Mouse (Mus musculus): ENCODE results near the gene Nfib. TPM values are rescaled to one million over a fixed set of nuclear protein-coding genes. Genes with fewer than 3 reads are reported as not detected.
A peak's percentile ranks its signal among the peaks of the same experiment; 100 is the strongest.

Nfib gene
- polyA plus RNA-seq, 1 experiment from 2014 or later: 204 TPM

DNA sequence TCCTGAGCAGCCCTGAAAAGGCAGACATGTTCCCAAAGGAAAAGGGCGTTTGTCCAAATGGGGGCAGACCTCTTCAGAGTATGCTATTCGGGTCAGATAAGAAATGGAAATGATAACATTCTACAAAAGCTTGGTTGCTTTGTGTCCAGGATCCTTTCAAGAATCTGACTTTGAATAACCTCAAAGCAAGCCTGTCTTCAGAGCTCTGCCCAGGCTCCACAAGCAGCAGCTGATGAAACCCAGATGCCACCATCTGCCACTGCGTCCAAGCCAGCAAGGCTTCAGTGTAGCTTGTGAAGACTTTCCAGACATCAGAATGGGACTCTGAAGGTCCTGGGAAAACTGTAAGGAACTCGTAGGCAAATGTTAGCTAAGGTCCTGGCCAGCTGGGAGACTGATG is 289.7 kb downstream of the Nfib start:
- no peaks in the 10 kb centered on the region for H3K27me3 ChIP-seq
- no peaks in the 10 kb centered on the region for H3K9me3 ChIP-seq (replicated peaks)
- no peaks in the 10 kb centered on the region for H3K36me3 ChIP-seq (ENCODE audit: poor library complexity, severe bottlenecking)
- peaks cover 49% of the 10 kb centered on the region for H3K4me1 ChIP-seq
- no peak overlapping the region for H3K4me2 ChIP-seq
- H3K9ac ChIP-seq: no peak overlapping the region
- ATAC-seq: no peak
- H3K4me3 ChIP-seq: no peak overlapping the region
- 68% methylated on average over 4 of the region's 4 CpGs for WGBS
- no peak overlapping the region for H3K27ac ChIP-seq

DNA sequence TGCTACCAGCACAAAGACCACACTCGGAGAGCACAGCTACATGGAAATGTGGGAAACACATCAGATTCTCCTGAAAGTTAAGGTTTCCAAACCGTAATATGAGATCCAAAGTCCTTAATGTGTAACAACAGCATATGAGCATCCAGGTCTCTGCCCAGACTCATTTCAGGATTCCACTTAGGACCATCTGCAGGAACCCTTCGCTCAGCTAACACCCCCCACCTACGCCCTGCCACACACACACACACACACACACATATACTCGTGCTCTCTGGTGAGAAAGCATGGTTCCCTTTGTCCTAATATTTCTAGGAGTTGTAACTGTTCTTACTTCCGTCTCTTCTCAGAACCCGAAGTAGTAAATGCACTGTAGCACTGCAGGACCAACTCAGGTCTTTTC is 292.9 kb downstream of the Nfib start:
- Histone ChIP-seq H3K4me1 (peaks cover 72% of the 10 kb centered on the region), H3K36me3 (ENCODE audit: poor library complexity, severe bottlenecking) (no peaks in the 10 kb centered on the region), H3K9me3 (replicated peaks) (no peaks in the 10 kb centered on the region), H3K9ac (no peak overlapping the region), H3K27ac (no peak overlapping the region), H3K4me2 (no peak overlapping the region), H3K27me3 (no peaks in the 10 kb centered on the region), H3K4me3 (no peak overlapping the region)
- ATAC-seq: no peak
- WGBS: 75% methylated on average over 7 of the region's 7 CpGs

DNA sequence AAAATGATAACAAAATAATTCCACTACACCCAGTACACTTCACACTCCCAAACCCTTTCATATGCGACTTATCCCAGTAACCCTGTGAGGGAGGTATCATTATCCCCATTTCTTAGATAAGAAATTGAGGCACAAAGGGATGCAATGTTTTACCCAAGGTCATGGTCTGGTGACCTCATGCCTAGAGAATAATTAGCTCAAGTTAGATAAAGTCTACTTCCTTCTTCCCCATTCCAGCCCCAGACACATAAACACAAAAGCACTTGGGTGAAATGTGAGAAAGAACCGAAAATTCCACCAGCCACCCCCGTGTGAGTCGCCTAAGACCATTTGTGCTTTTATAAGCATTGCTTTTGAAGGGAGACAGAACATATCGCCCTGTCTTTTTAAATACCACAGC is 293.6 kb downstream of the Nfib start:
- Histone ChIP-seq H3K36me3 (ENCODE audit: poor library complexity, severe bottlenecking) (no peaks in the 10 kb centered on the region), H3K4me3 (no peak overlapping the region), H3K9me3 (replicated peaks) (no peaks in the 10 kb centered on the region), H3K4me1 (peaks cover 78% of the 10 kb centered on the region), H3K9ac (no peak overlapping the region), H3K27ac (no peak overlapping the region), H3K4me2 (no peak overlapping the region), H3K27me3 (no peaks in the 10 kb centered on the region)
- WGBS: 65% methylated on average over 5 of the region's 5 CpGs
- no peak for ATAC-seq

DNA sequence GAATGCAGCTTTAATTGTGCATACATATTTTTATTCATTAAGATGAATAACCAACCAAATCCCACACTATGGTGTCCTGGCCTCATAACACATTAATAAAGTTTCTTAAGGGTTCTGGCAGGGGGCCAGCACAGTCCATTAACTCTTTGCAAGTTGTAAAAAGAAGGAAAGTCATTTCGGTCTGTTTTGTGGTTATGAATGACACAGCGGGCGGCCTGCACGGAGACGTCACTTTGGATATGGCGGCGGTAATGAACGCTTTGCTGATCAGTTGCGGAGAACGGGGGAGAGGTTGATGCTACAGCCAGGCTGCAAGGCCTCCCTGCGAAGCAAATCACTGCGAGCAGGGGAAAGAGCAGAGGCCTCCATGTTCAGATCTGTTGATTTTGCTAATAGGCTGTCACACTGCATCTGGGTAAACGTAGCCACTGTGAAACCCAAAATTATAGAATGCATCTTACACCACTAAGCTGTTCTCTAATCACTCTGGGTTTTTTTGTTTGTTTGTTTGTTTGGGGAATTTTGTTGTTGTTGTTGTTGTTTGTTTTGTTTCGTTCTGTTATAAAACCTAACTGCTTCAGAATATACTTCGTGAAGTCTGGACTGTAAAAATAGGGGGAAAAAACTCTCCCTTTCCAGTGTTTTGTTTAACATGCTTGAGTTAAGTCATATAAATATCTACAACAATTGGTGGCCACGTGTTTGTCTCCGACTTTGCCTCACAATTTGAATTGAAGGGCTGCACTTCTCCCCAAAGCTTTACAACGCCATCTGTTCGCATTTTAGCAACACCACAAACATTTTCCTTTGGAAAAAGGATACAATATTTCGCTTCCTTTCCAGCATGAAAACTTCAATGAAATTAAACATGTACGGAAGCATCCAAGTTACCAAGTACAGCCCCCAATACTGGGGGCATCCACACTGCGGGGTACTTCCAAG is 296.8 kb downstream of the Nfib start:
- peak overlapping the region; percentile 9; the same call in 1 of the 2 replicates for H3K9ac ChIP-seq
- H3K36me3 ChIP-seq (ENCODE audit: poor library complexity, severe bottlenecking): no peaks in the 10 kb centered on the region
- no peak overlapping the region for H3K4me3 ChIP-seq
- ATAC-seq: peak; percentile 14; the same call in 1 of the 2 replicates
- peak overlapping the region; percentile 10; the same call in 1 of the 2 replicates for H3K27ac ChIP-seq
- H3K27me3 ChIP-seq: no peaks in the 10 kb centered on the region
- H3K4me1 ChIP-seq: peaks cover 87% of the 10 kb centered on the region
- H3K9me3 ChIP-seq (replicated peaks): no peaks in the 10 kb centered on the region
- 26% methylated on average over 22 of the region's 22 CpGs for WGBS
- H3K4me2 ChIP-seq: peak overlapping the region; percentile 45

DNA sequence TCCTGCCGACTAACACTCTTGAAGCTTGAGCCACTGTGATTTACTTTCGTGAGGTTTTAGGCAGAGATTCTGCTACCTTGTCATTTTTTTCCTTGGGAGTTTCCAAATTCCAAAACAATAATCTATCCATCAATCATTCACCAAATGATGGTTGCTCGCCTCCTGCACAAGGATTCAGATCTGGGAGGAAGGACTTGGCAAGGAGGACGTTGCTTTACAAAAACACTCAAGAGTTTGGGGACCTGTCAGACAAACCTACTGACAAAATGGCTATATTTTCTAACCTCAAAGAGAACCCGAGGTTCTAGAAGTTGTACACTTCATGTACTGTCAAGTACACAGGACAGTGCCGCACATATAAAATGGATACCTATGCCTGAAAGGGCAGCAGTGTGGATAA is 299.0 kb downstream of the Nfib start:
- no peak for ATAC-seq
- H3K9me3 ChIP-seq (replicated peaks): no peaks in the 10 kb centered on the region
- H3K36me3 ChIP-seq (ENCODE audit: poor library complexity, severe bottlenecking): no peaks in the 10 kb centered on the region
- no peak overlapping the region for H3K4me3 ChIP-seq
- no peak overlapping the region for H3K9ac ChIP-seq
- WGBS: 90% methylated on average over 6 of the region's 6 CpGs
- no peak overlapping the region for H3K4me2 ChIP-seq
- peaks cover 92% of the 10 kb centered on the region for H3K4me1 ChIP-seq
- H3K27ac ChIP-seq: no peak overlapping the region
- H3K27me3 ChIP-seq: no peaks in the 10 kb centered on the region

DNA sequence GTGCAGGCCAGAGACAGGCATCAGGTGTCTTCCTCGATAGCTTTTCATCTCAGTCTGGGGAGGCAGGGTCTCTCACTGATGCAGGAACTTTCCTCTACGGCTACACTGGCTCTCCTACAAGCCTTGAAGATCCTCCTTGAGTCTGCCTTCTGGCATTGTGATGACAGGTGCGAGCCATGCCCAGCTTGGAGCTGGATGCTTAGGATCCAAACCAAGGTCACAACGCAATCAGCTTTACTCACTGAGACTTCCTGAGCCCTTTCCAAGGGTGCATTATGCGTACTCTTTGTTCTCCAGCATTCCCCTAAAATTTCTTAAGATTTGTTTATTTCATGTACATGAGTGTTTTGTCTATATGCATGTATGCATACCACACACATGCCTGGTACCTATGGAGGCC is 299.8 kb downstream of the Nfib start:
- 81% methylated on average over 5 of the region's 5 CpGs for WGBS
- Histone ChIP-seq H3K4me3 (no peak overlapping the region), H3K9ac (no peak overlapping the region), H3K27me3 (no peaks in the 10 kb centered on the region), H3K36me3 (ENCODE audit: poor library complexity, severe bottlenecking) (no peaks in the 10 kb centered on the region), H3K4me1 (peaks cover 93% of the 10 kb centered on the region), H3K27ac (no peak overlapping the region), H3K4me2 (no peak overlapping the region; the same call in 1 of the 2 replicates), H3K9me3 (replicated peaks) (no peaks in the 10 kb centered on the region)
- ATAC-seq: no peak

DNA sequence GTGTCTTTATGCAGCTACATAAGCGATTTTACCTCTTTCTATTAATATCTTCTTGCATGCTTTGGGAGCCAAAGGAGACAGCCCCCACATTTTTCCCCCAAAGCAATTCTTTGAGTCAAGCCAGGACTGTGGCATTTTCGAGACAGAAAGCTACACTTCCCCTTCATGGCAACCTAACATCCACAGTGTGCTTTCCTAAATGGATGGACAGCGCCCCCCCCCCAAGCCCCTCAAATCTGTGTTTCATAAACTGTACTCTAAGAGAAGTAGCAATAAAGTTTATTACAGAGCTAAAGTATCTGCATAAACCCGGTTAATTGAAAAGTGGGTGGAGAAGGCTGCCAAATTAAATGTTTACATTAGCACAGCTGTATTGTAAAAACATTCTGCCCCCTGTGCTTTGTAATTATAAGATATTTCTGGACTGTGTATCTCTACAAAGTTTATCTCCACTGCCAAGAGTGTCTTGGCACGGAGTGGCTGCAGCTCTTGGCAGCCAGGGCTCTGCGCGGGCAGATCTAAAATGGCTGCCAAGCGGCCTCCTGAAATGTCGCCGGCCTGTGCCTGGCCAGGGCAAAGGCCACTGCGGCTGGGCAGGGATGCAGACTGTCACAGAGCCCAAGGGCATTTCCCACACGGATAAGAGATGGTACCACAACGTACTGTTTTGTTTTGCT is 301.4 kb downstream of the Nfib start:
- Histone ChIP-seq H3K4me3 (no peak overlapping the region), H3K4me1 (peaks cover 96% of the 10 kb centered on the region), H3K36me3 (ENCODE audit: poor library complexity, severe bottlenecking) (no peaks in the 10 kb centered on the region), H3K27me3 (no peaks in the 10 kb centered on the region), H3K27ac (peak overlapping the region; percentile 54), H3K9ac (no peak overlapping the region), H3K9me3 (replicated peaks) (no peaks in the 10 kb centered on the region), H3K4me2 (peak overlapping the region; percentile 35)
- 64% methylated on average over 13 of the region's 13 CpGs for WGBS
- ATAC-seq: peak; percentile 46

DNA sequence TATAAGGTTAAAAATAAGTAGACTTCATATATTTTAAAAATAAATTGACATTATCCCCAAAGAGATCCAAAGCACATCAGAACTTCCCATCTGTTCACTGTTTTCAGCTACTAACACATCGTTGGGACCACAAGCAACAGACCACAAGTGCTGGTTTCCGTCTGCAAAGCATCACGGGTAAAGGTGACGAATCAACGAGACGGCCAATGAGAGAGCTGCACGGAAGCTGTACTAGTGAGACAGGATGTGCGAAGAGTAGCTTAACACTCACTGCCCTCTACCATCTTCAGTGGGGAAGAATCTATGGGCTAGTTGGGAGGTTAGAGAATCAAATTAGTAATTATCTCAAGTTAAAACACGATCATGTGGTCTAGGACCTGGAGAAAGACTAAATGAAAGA is 302.9 kb downstream of the Nfib start:
- 89% methylated on average over 9 of the region's 9 CpGs for WGBS
- no peak for ATAC-seq
- Histone ChIP-seq H3K9ac (no peak overlapping the region), H3K9me3 (replicated peaks) (no peaks in the 10 kb centered on the region), H3K36me3 (ENCODE audit: poor library complexity, severe bottlenecking) (no peaks in the 10 kb centered on the region), H3K27ac (no peak overlapping the region), H3K4me1 (peaks cover 91% of the 10 kb centered on the region), H3K4me3 (no peak overlapping the region), H3K4me2 (no peak overlapping the region), H3K27me3 (no peaks in the 10 kb centered on the region)

DNA sequence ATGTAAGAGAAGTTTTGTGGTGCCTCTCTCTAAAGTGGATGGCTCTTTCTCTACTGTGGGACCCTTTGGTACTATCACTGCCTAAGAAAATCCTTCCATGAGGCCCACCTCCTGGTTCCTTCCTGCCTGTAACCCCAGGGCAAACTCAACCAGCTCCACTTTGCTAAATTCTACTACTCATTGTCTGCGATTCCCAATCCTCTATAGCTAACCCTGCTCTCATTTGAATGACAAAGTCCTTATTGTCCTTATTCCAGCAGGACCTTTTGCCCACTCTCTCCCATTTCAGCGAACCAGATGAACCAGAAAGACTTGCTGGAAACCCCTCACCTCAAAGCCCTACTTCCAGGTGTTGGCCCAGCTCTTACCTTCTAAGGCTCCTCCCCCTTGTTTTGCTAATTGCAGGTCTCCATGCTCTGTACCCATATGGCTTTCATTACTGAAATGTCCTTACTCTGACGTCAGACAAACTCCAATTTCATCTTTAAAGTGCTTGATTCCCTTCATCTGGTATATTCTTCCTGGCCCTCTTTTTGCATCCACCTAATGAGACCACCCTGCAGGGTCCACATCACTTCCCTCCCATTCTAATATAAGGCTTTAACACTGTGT is 304.0 kb downstream of the Nfib start:
- Histone ChIP-seq H3K27me3 (no peaks in the 10 kb centered on the region), H3K36me3 (ENCODE audit: poor library complexity, severe bottlenecking) (no peaks in the 10 kb centered on the region), H3K9me3 (replicated peaks) (no peaks in the 10 kb centered on the region), H3K4me3 (no peak overlapping the region), H3K4me2 (no peak overlapping the region; the same call in 1 of the 2 replicates), H3K4me1 (peaks cover 84% of the 10 kb centered on the region), H3K9ac (no peak overlapping the region), H3K27ac (peak overlapping the region; percentile 8; the same call in 1 of the 2 replicates)
- 0 out of 2 replicates have a peak, but pooled peaks have one; percentile 11 for ATAC-seq
- 8% methylated on average over 3 of the region's 3 CpGs for WGBS

DNA sequence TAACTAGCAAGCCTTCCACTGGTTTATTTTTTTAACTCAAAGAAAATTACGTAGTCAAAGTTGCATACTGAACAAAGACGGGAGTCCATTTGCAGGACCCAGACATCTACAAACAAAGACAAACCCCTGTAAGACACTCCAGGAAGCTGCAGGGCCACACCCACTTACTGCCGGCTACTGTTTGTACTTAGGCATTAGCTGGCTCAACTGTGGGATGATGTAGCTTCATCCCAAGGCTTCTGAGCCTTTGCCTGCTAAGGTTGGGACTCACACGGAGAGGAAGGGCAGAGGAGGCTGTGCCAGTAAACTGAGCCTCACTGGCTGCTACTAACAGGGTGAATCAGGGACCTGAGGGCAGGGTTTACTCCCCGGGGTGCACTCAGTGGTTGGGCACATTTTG is 305.0 kb downstream of the Nfib start:
- no peak overlapping the region for H3K4me3 ChIP-seq
- H3K36me3 ChIP-seq (ENCODE audit: poor library complexity, severe bottlenecking): no peaks in the 10 kb centered on the region
- no peak overlapping the region for H3K9ac ChIP-seq
- WGBS: 8% methylated on average over 5 of the region's 5 CpGs
- ATAC-seq: no peak
- H3K27me3 ChIP-seq: no peaks in the 10 kb centered on the region
- no peaks in the 10 kb centered on the region for H3K9me3 ChIP-seq (replicated peaks)
- H3K4me2 ChIP-seq: peak overlapping the region; percentile 25
- H3K4me1 ChIP-seq: peaks cover 80% of the 10 kb centered on the region
- H3K27ac ChIP-seq: peak overlapping the region; percentile 46

DNA sequence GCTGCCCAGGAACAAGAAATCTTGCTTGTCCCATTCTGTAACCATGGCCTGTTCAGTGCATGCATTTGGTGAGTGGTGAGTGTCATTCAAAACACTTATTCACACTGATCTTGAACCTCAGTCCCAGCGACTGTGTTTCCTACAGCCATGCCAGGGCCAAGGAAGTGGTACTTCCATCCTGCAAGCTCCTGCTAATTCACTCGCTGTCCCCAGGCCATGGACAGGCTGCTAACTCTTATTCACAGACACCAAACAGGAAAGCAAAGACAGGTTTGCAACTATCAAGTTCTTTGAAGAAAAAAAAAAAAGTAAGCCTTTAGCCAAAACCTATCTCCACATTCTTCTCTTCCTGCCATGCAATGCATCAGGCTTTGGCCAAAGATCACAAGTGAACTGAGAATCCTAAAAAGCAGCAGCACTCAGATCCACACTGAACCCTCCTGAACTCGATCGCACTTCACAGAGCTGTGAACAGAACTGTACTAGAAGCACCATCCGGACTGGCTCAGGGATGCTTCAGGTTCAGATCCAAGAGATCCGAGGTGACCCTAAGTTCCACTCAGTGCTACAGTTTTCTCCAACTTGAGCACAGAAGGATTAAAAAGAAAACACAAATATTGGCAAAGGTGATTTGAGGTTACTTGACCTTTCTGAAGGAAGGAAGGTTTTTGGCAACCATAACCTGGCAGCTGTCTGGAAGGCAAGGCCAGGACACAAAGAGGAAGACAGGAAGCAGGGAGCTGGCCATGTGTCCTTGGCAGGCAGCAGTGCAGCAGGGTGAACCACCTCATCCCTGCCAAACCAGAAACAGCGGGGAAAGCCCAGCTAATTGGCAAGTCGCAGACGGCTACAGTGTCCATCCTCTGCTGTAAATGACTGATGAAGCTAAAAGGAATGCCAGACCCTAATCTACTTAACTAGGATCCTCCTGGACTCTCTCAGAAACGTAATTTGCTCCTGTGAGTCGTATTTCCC is 305.9 kb downstream of the Nfib start:
- Histone ChIP-seq H3K9ac (no peak overlapping the region), H3K9me3 (replicated peaks) (no peaks in the 10 kb centered on the region), H3K4me3 (no peak overlapping the region), H3K4me2 (peak overlapping the region; percentile 25; the same call in 1 of the 2 replicates), H3K27ac (peak overlapping the region; percentile 46), H3K36me3 (ENCODE audit: poor library complexity, severe bottlenecking) (no peaks in the 10 kb centered on the region), H3K4me1 (peaks cover 72% of the 10 kb centered on the region), H3K27me3 (no peaks in the 10 kb centered on the region)
- peak; percentile 58; the same call in 1 of the 2 replicates for ATAC-seq
- 44% methylated on average over 11 of the region's 11 CpGs for WGBS
